ENCODE assay signal across 32 mouse cellular contexts in the genomic region with DNA sequence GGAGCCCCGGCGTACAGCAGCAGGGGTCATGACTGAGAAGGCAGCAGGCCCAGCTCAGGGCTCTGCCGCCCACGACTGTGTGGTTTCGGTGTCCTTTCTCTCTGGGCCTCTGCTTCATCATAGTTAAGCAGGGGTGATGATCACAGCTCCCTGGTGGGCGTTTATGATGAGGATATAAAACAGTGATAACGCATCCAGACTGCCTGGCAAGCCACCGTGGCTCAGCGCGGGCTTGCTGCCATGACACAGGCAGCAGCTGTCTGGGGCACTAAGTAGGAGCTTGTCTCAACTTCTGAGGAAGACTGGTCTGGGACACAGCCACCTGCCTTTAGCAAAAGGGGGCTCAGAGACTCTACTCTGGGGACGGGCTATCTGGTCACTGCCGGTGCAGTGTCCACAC. TPM values are rescaled to one million over a fixed set of nuclear protein-coding genes. Genes with fewer than 3 reads are reported as not detected.
DNase-seq lines count a peak whose midpoint lies in the region; ATAC-seq and TF ChIP-seq lines count a peak whose summit lies in the region.
"Had no signal": no experiment of that assay in that cellular context is flagged by ENCODE, and none has a peak within 500 bp of the region (broad histone marks: within the 10 kb centered on the region; RNA-seq: fewer than 3 reads in every experiment).

No protein-coding gene starts in this region.

- TF ChIP-seq CTCF in MEL (IDR thresholded peaks at IDR 0.05 in 2 of 3, conservative IDR thresholded peaks at IDR 0.05 in 1 of 3; ENCODE audit: control insufficient read depth in 1 of 3, insufficient read depth in 1 of 3, low read depth in 2 of 3, low read length in 3 of 3, poor library complexity in 1 of 3, severe bottlenecking in 1 of 3) = no peak
- no peak for TF ChIP-seq CTCF in brain, embryonic 14.5 days (IDR thresholded peaks at IDR 0.05; ENCODE audit: borderline replicate concordance, extremely low read depth, insufficient read depth, insufficient read length)
- no peak for TF ChIP-seq CTCF in liver, postnatal 0 days (IDR thresholded peaks at IDR 0.05; ENCODE audit: low read depth)
- TF ChIP-seq CTCF in layer of hippocampus, adult 2 months (conservative IDR thresholded peaks at IDR 0.05) = no peak

- H3K4me2 ChIP-seq in liver, embryonic 11.5 days = no peak overlapping the region
- H3K4me2 ChIP-seq in liver, postnatal 0 days (ENCODE audit: low read depth, low read length) = no peak overlapping the region
- H3K4me2 ChIP-seq in midbrain, embryonic 13.5 days (replicated peaks) = no peak overlapping the region
- H3K4me2 ChIP-seq: forebrain, embryonic 15.5 days; heart, embryonic 13.5 days; hindbrain, embryonic 13.5 days; limb, embryonic 12.5 days; lung, embryonic 14.5 days; midbrain, embryonic 15.5 days; neural tube, embryonic 13.5 days had no signal

- WGBS in liver, embryonic 11.5 days = 81% methylated on average over 12 of the region's 12 CpGs
- 70% methylated on average over 12 of the region's 12 CpGs for WGBS in liver, postnatal 0 days (ENCODE audit: insufficient replicate concordance)
- WGBS in midbrain, embryonic 13.5 days = 89% methylated on average over 12 of the region's 12 CpGs

- DNase-seq in MEL (ENCODE audit: low read depth, low spot score) = peak; percentile 67
- peak; percentile 51 for DNase-seq in brain, embryonic 14.5 days (ENCODE audit: low read depth)
- DNase-seq in liver, embryonic 11.5 days (ENCODE audit: low spot score) = no peak
- no peak for DNase-seq in liver, postnatal 0 days
- no peak for DNase-seq in layer of hippocampus, adult 2 months (ENCODE audit: low spot score in 2 of 2)
- no peak for DNase-seq in cerebellum, postnatal 10 days
- DNase-seq: adrenal gland, postnatal 25 days; cerebellum, adult 11-12 months; cerebellum, postnatal 14 days; gastrocnemius, postnatal 25 days; heart, adult 18-20 months; heart, postnatal 14 days; kidney, adult 18-20 months; kidney, postnatal 4 days; lung, embryonic 14.5 days; retina, postnatal 1 day; right cerebral cortex, postnatal 25 days; thymus, adult 18-20 months had no signal

- no peaks in the 10 kb centered on the region for H3K27me3 ChIP-seq in MEL (ENCODE audit: control insufficient read depth in 1 of 2, insufficient read depth in 2 of 2, low read length in 2 of 2)
- H3K27me3 ChIP-seq in liver, embryonic 11.5 days (replicated peaks; ENCODE audit: control insufficient read depth, insufficient read depth, low read length) = no peaks in the 10 kb centered on the region
- H3K27me3 ChIP-seq in liver, postnatal 0 days (ENCODE audit: insufficient read depth, low read length) = no peaks in the 10 kb centered on the region
- no peaks in the 10 kb centered on the region for H3K27me3 ChIP-seq in midbrain, embryonic 13.5 days
- H3K27me3 ChIP-seq: forebrain, embryonic 15.5 days; heart, embryonic 13.5 days; hindbrain, embryonic 13.5 days; limb, embryonic 12.5 days; midbrain, embryonic 15.5 days; neural tube, embryonic 13.5 days had no signal

- no peak for TF ChIP-seq POLR2A in MEL (IDR thresholded peaks at IDR 0.05; ENCODE audit: control insufficient read depth in 1 of 2, insufficient read depth in 1 of 2, low read depth in 1 of 2, low read length in 2 of 2, poor library complexity in 1 of 2)
- no peak for TF ChIP-seq POLR2A in brain, embryonic 14.5 days (IDR thresholded peaks at IDR 0.05; ENCODE audit: borderline replicate concordance, extremely low read depth, insufficient read depth, insufficient read length, poor library complexity, severe bottlenecking)

- H3K9ac ChIP-seq in MEL (ENCODE audit: control insufficient read depth, low read depth, low read length, poor library complexity, severe bottlenecking) = peak overlapping the region; percentile 25; the same call in 1 of the 2 replicates
- peak overlapping the region; percentile 36; the same call in 1 of the 2 replicates for H3K9ac ChIP-seq in liver, embryonic 11.5 days (ENCODE audit: low read depth, low read length)
- H3K9ac ChIP-seq in liver, postnatal 0 days (replicated peaks) = no peak overlapping the region
- no peak overlapping the region for H3K9ac ChIP-seq in midbrain, embryonic 13.5 days (replicated peaks)
- H3K9ac ChIP-seq: forebrain, embryonic 15.5 days; heart, embryonic 13.5 days; hindbrain, embryonic 13.5 days; limb, embryonic 12.5 days; lung, embryonic 14.5 days; midbrain, embryonic 15.5 days; neural tube, embryonic 13.5 days had no signal

- H3K9me3 ChIP-seq in MEL (replicated peaks; ENCODE audit: insufficient read depth, low read length) = no peaks in the 10 kb centered on the region
- H3K9me3 ChIP-seq in liver, embryonic 11.5 days (ENCODE audit: control insufficient read depth, low read length) = no peaks in the 10 kb centered on the region
- no peaks in the 10 kb centered on the region for H3K9me3 ChIP-seq in liver, postnatal 0 days (ENCODE audit: low read length)
- H3K9me3 ChIP-seq in midbrain, embryonic 13.5 days = no peaks in the 10 kb centered on the region
- H3K9me3 ChIP-seq: forebrain, embryonic 15.5 days; heart, embryonic 13.5 days; hindbrain, embryonic 13.5 days; limb, embryonic 12.5 days; megakaryocyte, embryonic 14.5 days; midbrain, embryonic 15.5 days; neural tube, embryonic 13.5 days had no signal

- H3K36me3 ChIP-seq in MEL (ENCODE audit: control insufficient read depth in 1 of 2, insufficient read depth in 2 of 2, low read length in 2 of 2) = peaks cover 0 to 39% of the 10 kb centered on the region in 2 experiments; a peak in 3 of 4 replicates
- H3K36me3 ChIP-seq in liver, embryonic 11.5 days (ENCODE audit: control insufficient read depth, insufficient read depth, low read length) = peaks cover 16% of the 10 kb centered on the region
- H3K36me3 ChIP-seq in liver, postnatal 0 days (replicated peaks; ENCODE audit: insufficient read depth, low read length) = peaks cover 46% of the 10 kb centered on the region
- H3K36me3 ChIP-seq in midbrain, embryonic 13.5 days = peaks cover 65% of the 10 kb centered on the region
- H3K36me3 ChIP-seq: midbrain, embryonic 15.5 days had no signal

- TF ChIP-seq EP300 in MEL (IDR thresholded peaks at IDR 0.05; ENCODE audit: low read depth in 1 of 2, low read length in 2 of 2) = peak; percentile 36 to 49; a peak in 3 of 4 replicates
- TF ChIP-seq EP300 in liver, postnatal 0 days (IDR thresholded peaks at IDR 0.05; ENCODE audit: low read depth) = no peak

- no peak for TF ChIP-seq RAD21 in MEL (IDR thresholded peaks at IDR 0.05; ENCODE audit: low read depth, low read length)

- H3K4me1 ChIP-seq in MEL (ENCODE audit: control insufficient read depth in 1 of 2, insufficient read depth in 2 of 2, low read length in 2 of 2) = peaks cover 27 to 37% of the 10 kb centered on the region in 2 experiments
- H3K4me1 ChIP-seq in liver, embryonic 11.5 days (replicated peaks; ENCODE audit: control insufficient read depth, insufficient read depth, low read length) = peaks cover 17% of the 10 kb centered on the region
- H3K4me1 ChIP-seq in liver, postnatal 0 days (ENCODE audit: insufficient read depth) = peaks cover 24% of the 10 kb centered on the region
- peaks cover 16% of the 10 kb centered on the region for H3K4me1 ChIP-seq in midbrain, embryonic 13.5 days (replicated peaks)
- H3K4me1 ChIP-seq: heart, embryonic 13.5 days; limb, embryonic 12.5 days had no signal

- peak overlapping the region; percentile 49 for H3K27ac ChIP-seq in MEL (ENCODE audit: control insufficient read depth, low read depth, low read length)
- H3K27ac ChIP-seq in liver, embryonic 11.5 days (ENCODE audit: low read depth, low read length) = peak overlapping the region; percentile 82
- peak overlapping the region; percentile 55; the same call in 1 of the 2 replicates for H3K27ac ChIP-seq in liver, postnatal 0 days (ENCODE audit: low read depth)
- no peak overlapping the region for H3K27ac ChIP-seq in layer of hippocampus, adult 2 months
- no peak overlapping the region for H3K27ac ChIP-seq in midbrain, embryonic 13.5 days
- H3K27ac ChIP-seq: forebrain, embryonic 15.5 days; heart, embryonic 13.5 days; hindbrain, embryonic 13.5 days; left cerebral cortex, adult 2 months; limb, embryonic 12.5 days; midbrain, embryonic 15.5 days; neural tube, embryonic 13.5 days had no signal

- H3K79me2 ChIP-seq in MEL (ENCODE audit: control insufficient read depth, insufficient read depth, low read length, poor library complexity) = no peaks in the 10 kb centered on the region

- no peak overlapping the region for H3K4me3 ChIP-seq in MEL (ENCODE audit: control insufficient read depth in 1 of 2, insufficient read depth in 1 of 2, low read depth in 2 of 2, low read length in 2 of 2)
- no peak overlapping the region for H3K4me3 ChIP-seq in liver, embryonic 11.5 days (ENCODE audit: low read depth, low read length)
- H3K4me3 ChIP-seq in liver, postnatal 0 days (ENCODE audit: low read depth, low read length) = no peak overlapping the region
- H3K4me3 ChIP-seq in layer of hippocampus, adult 2 months = no peak overlapping the region
- H3K4me3 ChIP-seq in midbrain, embryonic 13.5 days (replicated peaks) = no peak overlapping the region
- H3K4me3 ChIP-seq: forebrain, embryonic 15.5 days; heart, embryonic 13.5 days; hindbrain, embryonic 13.5 days; left cerebral cortex, adult 2 months; limb, embryonic 12.5 days; megakaryocyte, embryonic 14.5 days; midbrain, embryonic 15.5 days; neural tube, embryonic 13.5 days had no signal

- ATAC-seq in liver, embryonic 11.5 days (replicated peaks; ENCODE audit: low FRiP score) = peak; percentile 19; the same call in 1 of the 2 replicates
- peak; percentile 35 for ATAC-seq in liver, postnatal 0 days
- no peak for ATAC-seq in midbrain, embryonic 13.5 days
- ATAC-seq: forebrain, embryonic 15.5 days; inflammation-experienced regulatory T-cells, adult 6 months; midbrain, embryonic 15.5 days had no signal

RNA-seq across cellular contexts. Expression of a gene that starts 19.7 kb away (rescaled TPM):
- 3.9 and 6.2 TPM in 2 replicates for total RNA-seq in MEL (2012; rRNA removed)
- polyA plus RNA-seq in MEL (2012; ENCODE audit: insufficient read depth in 1 of 2, insufficient read length in 2 of 2, low read depth in 1 of 2, low replicate concordance in 2 of 2, missing spikeins in 1 of 2) = 10 to 100 TPM in 1 of 2 experiments, not detected in 1; 14.1 TPM
- polyA plus RNA-seq in brain, embryonic 14.5 days (2012; rRNA removed) = 7.7 and 9.1 TPM in 2 replicates
- 8.8 and 8.9 TPM in 2 replicates for polyA plus RNA-seq in liver, embryonic 11.5 days (2014; fragmentation: Nextera tagmentation; extraction: Ambion mirVana)
- polyA plus RNA-seq in liver, postnatal 0 days (2015; fragmentation: Nextera tagmentation; extraction: Ambion mirVana) = 4.6 and 5.2 TPM in 2 replicates
- total RNA-seq in layer of hippocampus, adult 2 months (2021) = 1 to 10 TPM; 3.5 to 3.8 TPM
- 10.7 and 11.8 TPM in 2 replicates for polyA plus RNA-seq in midbrain, embryonic 13.5 days (2015; fragmentation: Nextera tagmentation; extraction: Ambion mirVana)

RNA-seq across cellular contexts. Expression of a gene that starts 21.2 kb away (rescaled TPM):
- total RNA-seq in MEL (2012; rRNA removed) = not detected in 2 replicates
- not detected for polyA plus RNA-seq in MEL (2012; ENCODE audit: insufficient read depth in 1 of 2, insufficient read length in 2 of 2, low read depth in 1 of 2, low replicate concordance in 2 of 2, missing spikeins in 1 of 2)
- not detected in 2 replicates for polyA plus RNA-seq in brain, embryonic 14.5 days (2012; rRNA removed)
- polyA plus RNA-seq in liver, embryonic 11.5 days (2014; fragmentation: Nextera tagmentation; extraction: Ambion mirVana) = not detected in 2 replicates
- polyA plus RNA-seq in liver, postnatal 0 days (2015; fragmentation: Nextera tagmentation; extraction: Ambion mirVana) = not detected in 2 replicates
- total RNA-seq in layer of hippocampus, adult 2 months (2021) = not detected
- not detected in 2 replicates for polyA plus RNA-seq in midbrain, embryonic 13.5 days (2015; fragmentation: Nextera tagmentation; extraction: Ambion mirVana)
- total RNA-seq: layer of hippocampus, postnatal 10 days; left cerebral cortex, adult 2 months had no signal
- polyA plus RNA-seq: embryonic facial prominence, embryonic 14.5 days; forebrain, embryonic 15.5 days; heart, embryonic 13.5 days; hindbrain, embryonic 13.5 days; kidney, embryonic 16.5 days; limb, embryonic 12.5 days; lung, embryonic 14.5 days; midbrain, embryonic 15.5 days; neural tube, embryonic 13.5 days; stomach, embryonic 14.5 days had no signal

RNA-seq across cellular contexts. Expression of a gene that starts 27.5 kb away (rescaled TPM):
- total RNA-seq in MEL (2012; rRNA removed) = not detected in 2 replicates
- not detected for polyA plus RNA-seq in MEL (2012; ENCODE audit: insufficient read depth in 1 of 2, insufficient read length in 2 of 2, low read depth in 1 of 2, low replicate concordance in 2 of 2, missing spikeins in 1 of 2)
- not detected in 2 replicates for polyA plus RNA-seq in brain, embryonic 14.5 days (2012; rRNA removed)
- polyA plus RNA-seq in liver, embryonic 11.5 days (2014; fragmentation: Nextera tagmentation; extraction: Ambion mirVana) = not detected in 2 replicates
- not detected in 2 replicates for polyA plus RNA-seq in liver, postnatal 0 days (2015; fragmentation: Nextera tagmentation; extraction: Ambion mirVana)
- not detected for total RNA-seq in layer of hippocampus, adult 2 months (2021)
- polyA plus RNA-seq in midbrain, embryonic 13.5 days (2015; fragmentation: Nextera tagmentation; extraction: Ambion mirVana) = not detected in 2 replicates
- total RNA-seq: layer of hippocampus, postnatal 10 days; left cerebral cortex, adult 2 months had no signal
- polyA plus RNA-seq: embryonic facial prominence, embryonic 14.5 days; forebrain, embryonic 15.5 days; heart, embryonic 13.5 days; hindbrain, embryonic 13.5 days; kidney, embryonic 16.5 days; limb, embryonic 12.5 days; lung, embryonic 14.5 days; midbrain, embryonic 15.5 days; neural tube, embryonic 13.5 days; stomach, embryonic 14.5 days had no signal

RNA-seq across cellular contexts. Expression of a gene that starts 39.1 kb away (rescaled TPM):
- total RNA-seq in MEL (2012; rRNA removed) = not detected in 2 replicates
- not detected for polyA plus RNA-seq in MEL (2012; ENCODE audit: insufficient read depth in 1 of 2, insufficient read length in 2 of 2, low read depth in 1 of 2, low replicate concordance in 2 of 2, missing spikeins in 1 of 2)
- not detected in 2 replicates for polyA plus RNA-seq in brain, embryonic 14.5 days (2012; rRNA removed)
- not detected in 2 replicates for polyA plus RNA-seq in liver, embryonic 11.5 days (2014; fragmentation: Nextera tagmentation; extraction: Ambion mirVana)
- 2.5 and 4.5 TPM in 2 replicates for polyA plus RNA-seq in liver, postnatal 0 days (2015; fragmentation: Nextera tagmentation; extraction: Ambion mirVana)
- not detected for total RNA-seq in layer of hippocampus, adult 2 months (2021)
- polyA plus RNA-seq in midbrain, embryonic 13.5 days (2015; fragmentation: Nextera tagmentation; extraction: Ambion mirVana) = not detected in 2 replicates
- total RNA-seq: layer of hippocampus, postnatal 10 days; left cerebral cortex, adult 2 months had no signal
- polyA plus RNA-seq: forebrain, embryonic 15.5 days; heart, embryonic 13.5 days; hindbrain, embryonic 13.5 days; inflammation-experienced regulatory T-cells, adult 6 months; kidney, embryonic 16.5 days; limb, embryonic 12.5 days; lung, embryonic 14.5 days; midbrain, embryonic 15.5 days; neural tube, embryonic 13.5 days; stomach, embryonic 14.5 days had no signal

Comparison
In these comparisons a context has a peak if more than half of its experiments do, and no peak if none do; other contexts are left out.
1. H3K9ac ChIP-seq: peak in MEL (single experiment) and liver, embryonic 11.5 days (single experiment); none in liver, postnatal 0 days (single experiment) and midbrain, embryonic 13.5 days (single experiment).
2. DNase-seq: peak in MEL (single experiment) and brain, embryonic 14.5 days (single experiment); none in liver, embryonic 11.5 days (single experiment), liver, postnatal 0 days (single experiment), layer of hippocampus, adult 2 months (0 of 2) and cerebellum, postnatal 10 days (0 of 2).
3. H3K27ac ChIP-seq: peak in MEL (single experiment), liver, embryonic 11.5 days (single experiment) and liver, postnatal 0 days (single experiment); none in layer of hippocampus, adult 2 months (single experiment) and midbrain, embryonic 13.5 days (single experiment).